ENCODE assay signal across 15 mouse cellular contexts in genomic region chr11:59070321-59070720, GRCm38 (mm10).
DNase-seq lines count a peak whose midpoint lies in the region; ATAC-seq and TF ChIP-seq lines count a peak whose summit lies in the region.
"Had no signal": no experiment of that assay in that cellular context is flagged by ENCODE, and none has a peak within 500 bp of the region (broad histone marks: within the 10 kb centered on the region; RNA-seq: fewer than 3 reads in every experiment).

No protein-coding gene starts in this region.

- H3K9ac ChIP-seq in midbrain, postnatal 0 days (replicated peaks; ENCODE audit: low read length, poor library complexity, severe bottlenecking), result no peak overlapping the region
- H3K9ac ChIP-seq in midbrain, embryonic 16.5 days (ENCODE audit: low read depth, low read length), result no peak overlapping the region
- H3K9ac ChIP-seq: heart, embryonic 13.5 days; hindbrain, embryonic 15.5 days had no signal

- H3K36me3 ChIP-seq in midbrain, postnatal 0 days (ENCODE audit: insufficient read depth, low read length), result no peaks in the 10 kb centered on the region
- H3K36me3 ChIP-seq in midbrain, embryonic 16.5 days (ENCODE audit: control insufficient read depth, insufficient read depth, low read length), result no peaks in the 10 kb centered on the region
- H3K36me3 ChIP-seq: hindbrain, embryonic 15.5 days had no signal

- H3K9me3 ChIP-seq in midbrain, postnatal 0 days (ENCODE audit: low read length), result no peaks in the 10 kb centered on the region
- H3K9me3 ChIP-seq in midbrain, embryonic 16.5 days (replicated peaks; ENCODE audit: control insufficient read depth, low read length, poor library complexity, severe bottlenecking), result peaks cover 4% of the 10 kb centered on the region; the same call in 1 of the 2 replicates
- H3K9me3 ChIP-seq: heart, embryonic 13.5 days; hindbrain, embryonic 15.5 days had no signal

- ATAC-seq in midbrain, postnatal 0 days (ENCODE audit: low FRiP score), result no peak
- ATAC-seq in midbrain, embryonic 16.5 days, result no peak
- ATAC-seq: forebrain, embryonic 16.5 days had no signal

- H3K27ac ChIP-seq in gastrocnemius, adult 2 months, result peak overlapping the region; percentile 41; the same call in 1 of the 2 replicates
- H3K27ac ChIP-seq in midbrain, postnatal 0 days (ENCODE audit: low read depth, low read length), result no peak overlapping the region
- H3K27ac ChIP-seq in midbrain, embryonic 16.5 days (ENCODE audit: low read length), result no peak overlapping the region
- H3K27ac ChIP-seq: heart, embryonic 13.5 days; hindbrain, embryonic 15.5 days had no signal

- no peaks in the 10 kb centered on the region for H3K27me3 ChIP-seq in midbrain, postnatal 0 days (ENCODE audit: insufficient read depth, low read length)
- no peaks in the 10 kb centered on the region for H3K27me3 ChIP-seq in midbrain, embryonic 16.5 days (ENCODE audit: control insufficient read depth, insufficient read depth, low read depth, low read length)
- H3K27me3 ChIP-seq: heart, embryonic 13.5 days; hindbrain, embryonic 15.5 days had no signal

- no peaks in the 10 kb centered on the region for H3K4me1 ChIP-seq in midbrain, postnatal 0 days (ENCODE audit: insufficient read depth, low read length)
- H3K4me1 ChIP-seq in midbrain, embryonic 16.5 days (ENCODE audit: control insufficient read depth, insufficient read depth, low read length), result no peaks in the 10 kb centered on the region
- H3K4me1 ChIP-seq: hindbrain, embryonic 15.5 days had no signal

- no peak for TF ChIP-seq CTCF in gastrocnemius, adult 2 months (IDR thresholded peaks at IDR 0.05)
- no peak for TF ChIP-seq CTCF in midbrain, postnatal 0 days (IDR thresholded peaks at IDR 0.05)

- intact Hi-C loops in gastrocnemius, adult 2 months (cut with DNase I), result no loop called here
- intact Hi-C loops in gastrocnemius, postnatal 14 days (cut with DNase I; ENCODE audit: low total_unique reads), result no loop called here

- DNase-seq in gastrocnemius, adult 2 months, result no peak
- DNase-seq in gastrocnemius, postnatal 14 days, result no peak
- DNase-seq in midbrain, postnatal 0 days (ENCODE audit: low spot score), result peak; percentile 17
- peak; percentile 28 for DNase-seq in brain, embryonic 18.5 days (ENCODE audit: low read depth, low spot score)
- DNase-seq in c-Kit-positive CD71-positive TER-119-positive erythroid progenitor cells, embryonic 14.5 days (ENCODE audit: low spot score), result no peak
- DNase-seq: adrenal gland, adult 8-10 months; adrenal gland, postnatal 36 days; cerebellum, adult 2 months; cerebellum, postnatal 10 days; gastrocnemius, postnatal 36 days; heart, postnatal 36 days had no signal

- no peak overlapping the region for H3K4me3 ChIP-seq in gastrocnemius, adult 2 months
- no peak overlapping the region for H3K4me3 ChIP-seq in midbrain, postnatal 0 days (ENCODE audit: low read depth, low read length)
- no peak overlapping the region for H3K4me3 ChIP-seq in midbrain, embryonic 16.5 days (ENCODE audit: low read depth, low read length)
- H3K4me3 ChIP-seq: heart, embryonic 13.5 days; hindbrain, embryonic 15.5 days had no signal

- WGBS in midbrain, postnatal 0 days, result 91% methylated on average over 2 of the region's 2 CpGs
- WGBS in midbrain, embryonic 16.5 days, result 92% methylated on average over 2 of the region's 2 CpGs

- H3K4me2 ChIP-seq in midbrain, postnatal 0 days (ENCODE audit: low read depth, low read length, poor library complexity, severe bottlenecking), result no peak overlapping the region
- no peak overlapping the region for H3K4me2 ChIP-seq in midbrain, embryonic 16.5 days (ENCODE audit: low read length)
- H3K4me2 ChIP-seq: heart, embryonic 13.5 days; hindbrain, embryonic 15.5 days had no signal

Comparison
In these comparisons a context has a peak if more than half of its experiments do, and no peak if none do; other contexts are left out.
1. DNase-seq: peak in midbrain, postnatal 0 days (single experiment) and brain, embryonic 18.5 days (single experiment); none in gastrocnemius, adult 2 months (single experiment), gastrocnemius, postnatal 14 days (single experiment) and c-Kit-positive CD71-positive TER-119-positive erythroid progenitor cells, embryonic 14.5 days (single experiment).